Mouse (Mus musculus) layer of hippocampus, postnatal 14 days (tissue): ENCODE results near the gene Slc35b2. TPM values are rescaled to one million over a fixed set of nuclear protein-coding genes. Genes with fewer than 3 reads are reported as not detected.

Experiments
- DNase-seq, 2 experiments: peaks; one replicate each; pipeline ENCODE4 v3.0.0; 2021 to 2022; ENCODE audit warnings: low spot score in 2 of 2, mixed read lengths in 1 of 2
- total RNA-seq, 2 experiments: library from RNA; stranded (reverse); gene quantifications; 2 replicates each; pipeline ENCODE4 v1.2.3; 2021

Slc35b2 gene
- total RNA-seq, 2 experiments from 2014 or later: 47.3 to 52.8 TPM

GRCm38 (mm10) chr17:45559732-45560525 is 3.7 kb upstream of the Slc35b2 start:
- DNase-seq: no peak

- DNase-seq: no peak
Measured at GRCm38 (mm10) chr17:45563216-45563615, 458 bp upstream of the Slc35b2 start.

GRCm38 (mm10) chr17:45564531-45565084 is 934 bp downstream of the Slc35b2 start:
- no peak for DNase-seq

GRCm38 (mm10) chr17:45565103-45565502 is 1.4 kb downstream of the Slc35b2 start:
- DNase-seq: no peak

GRCm38 (mm10) chr17:45566031-45566359 is 2.3 kb downstream of the Slc35b2 start:
- DNase-seq: no peak

GRCm38 (mm10) chr17:45566360-45567161 is 2.9 kb downstream of the Slc35b2 start:
- peak in 1 of 2 experiments; percentile 61 for DNase-seq

- DNase-seq: no peak
Measured at GRCm38 (mm10) chr17:45567162-45567601, 3.5 kb downstream of the Slc35b2 start.

- DNase-seq: no peak
Measured at GRCm38 (mm10) chr17:45568990-45569389, 5.3 kb downstream of the Slc35b2 start.

GRCm38 (mm10) chr17:45569999-45570398 is 6.3 kb downstream of the Slc35b2 start:
- no peak for DNase-seq

GRCm38 (mm10) chr17:45572103-45573086 is 8.7 kb downstream of the Slc35b2 start:
- DNase-seq: peak; percentile 68 to 83

GRCm38 (mm10) chr17:45573087-45573779 is 9.6 kb downstream of the Slc35b2 start, which contains the start of gene Hsp90ab1:
Gene Hsp90ab1, minus strand, starts transcription at chr17:45573271.
- peak; percentile 99 for DNase-seq

- peak; percentile 97 to 98 for DNase-seq
Measured at GRCm38 (mm10) chr17:45573780-45574123, 10.1 kb downstream of the Slc35b2 start.

GRCm38 (mm10) chr17:45574129-45574761 is 10.6 kb downstream of the Slc35b2 start:
- peak; percentile 87 to 89 for DNase-seq

- DNase-seq: no peak
Measured at GRCm38 (mm10) chr17:45575123-45575897, 11.6 kb downstream of the Slc35b2 start.

- no peak for DNase-seq
Measured at GRCm38 (mm10) chr17:45578242-45578641, 14.6 kb downstream of the Slc35b2 start.

GRCm38 (mm10) chr17:45578843-45579242 is 15.2 kb downstream of the Slc35b2 start:
- no peak for DNase-seq

GRCm38 (mm10) chr17:45579554-45579953 is 15.9 kb downstream of the Slc35b2 start:
- DNase-seq: no peak

GRCm38 (mm10) chr17:45580958-45581477 is 17.3 kb downstream of the Slc35b2 start:
- DNase-seq: no peak
